Mouse (Mus musculus): ENCODE measurements at regions not wholly inside any gene's neighbourhood (a gene's known extent, or its start where the extent isn't known, plus 50 kb on each side); places are given as distances from the start of the nearest gene placed in this dataset.

DNA sequence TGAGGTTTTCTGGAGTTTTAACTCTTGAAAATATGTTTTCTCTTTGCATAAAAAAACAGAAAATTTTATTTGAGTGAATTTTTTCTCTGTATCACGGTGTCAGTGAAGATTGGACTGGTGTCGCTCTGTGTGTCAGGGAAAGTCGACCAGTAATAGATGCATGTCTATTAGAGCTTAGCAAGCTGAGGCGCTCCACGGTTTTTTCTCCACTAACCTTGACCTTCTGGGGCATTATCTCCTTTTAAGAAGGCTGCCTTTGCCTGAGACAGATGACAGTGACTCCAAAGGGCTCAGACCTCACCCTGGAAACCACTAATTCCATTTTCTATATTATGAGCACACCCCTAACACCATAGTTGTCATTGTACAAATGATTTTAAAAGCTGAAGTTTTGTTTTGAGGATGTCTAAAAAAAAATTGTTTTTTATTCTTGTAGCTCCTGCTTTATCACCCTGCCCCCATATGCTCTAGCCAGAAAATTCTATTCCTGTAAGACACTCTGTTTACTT, 561.8 kb downstream of the Gm43517 start:
- DNase-seq, result no peak

DNA sequence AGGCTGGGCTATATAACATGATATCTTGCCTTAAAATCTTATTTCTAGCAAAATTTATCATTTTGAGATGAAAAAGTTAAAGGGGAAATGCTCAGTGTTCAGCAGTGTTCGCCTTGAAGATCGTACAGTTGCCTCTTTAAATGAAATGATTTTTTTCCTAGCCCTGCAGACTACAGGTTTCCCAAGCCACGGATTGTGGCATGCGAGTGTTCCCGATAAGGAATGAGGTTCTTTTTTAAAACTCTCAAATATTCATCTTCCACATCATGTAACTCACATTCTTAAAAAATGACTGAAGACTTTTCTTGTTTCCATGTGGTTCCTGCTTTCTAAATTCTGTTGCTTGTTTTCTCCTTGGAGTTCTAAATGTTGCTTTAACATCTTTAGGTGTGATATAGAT, 566.0 kb downstream of the Gm43517 start:
- no peak for DNase-seq

DNA sequence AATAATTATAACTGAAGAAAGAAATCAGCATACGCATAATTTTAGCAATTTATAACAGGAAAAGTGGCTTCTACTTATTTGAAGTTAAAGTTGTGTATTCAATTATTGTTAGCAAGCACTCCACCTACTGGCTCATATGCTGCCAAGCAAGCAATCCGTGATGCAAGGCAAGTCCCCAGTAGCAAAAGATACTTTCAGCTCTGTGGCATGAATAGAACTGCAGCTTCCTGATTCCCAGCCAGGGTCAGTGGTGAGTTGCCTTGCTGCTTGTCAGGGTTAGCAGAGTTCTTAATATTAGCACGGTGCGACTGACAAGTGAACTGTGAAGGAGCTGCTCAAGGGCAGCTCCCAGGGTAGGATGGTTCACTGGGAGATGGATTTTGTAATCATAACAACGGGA, 566.8 kb downstream of the Gm43517 start:
- peak in 1 of 2 experiments; percentile 1 for DNase-seq

DNA sequence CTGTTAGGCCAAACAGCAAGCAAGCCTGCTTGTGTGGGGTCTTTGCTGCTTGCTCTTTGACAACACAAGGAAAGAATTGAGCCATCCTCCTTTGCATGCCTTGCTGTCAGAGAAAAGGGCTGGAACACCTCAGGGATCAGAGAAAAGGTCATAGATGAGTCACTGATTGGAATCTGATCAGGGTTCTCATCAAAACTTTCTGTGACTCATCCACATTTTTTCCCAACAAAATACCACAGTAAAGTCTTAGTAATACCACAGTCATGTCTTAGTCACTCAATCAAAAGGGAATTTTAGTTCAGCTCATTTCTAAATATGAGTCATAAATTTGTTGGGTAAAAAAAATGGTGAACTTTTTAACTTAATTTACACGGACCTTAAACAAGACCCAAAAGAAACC, 583.1 kb downstream of the Gm43517 start:
- no peak for DNase-seq

DNA sequence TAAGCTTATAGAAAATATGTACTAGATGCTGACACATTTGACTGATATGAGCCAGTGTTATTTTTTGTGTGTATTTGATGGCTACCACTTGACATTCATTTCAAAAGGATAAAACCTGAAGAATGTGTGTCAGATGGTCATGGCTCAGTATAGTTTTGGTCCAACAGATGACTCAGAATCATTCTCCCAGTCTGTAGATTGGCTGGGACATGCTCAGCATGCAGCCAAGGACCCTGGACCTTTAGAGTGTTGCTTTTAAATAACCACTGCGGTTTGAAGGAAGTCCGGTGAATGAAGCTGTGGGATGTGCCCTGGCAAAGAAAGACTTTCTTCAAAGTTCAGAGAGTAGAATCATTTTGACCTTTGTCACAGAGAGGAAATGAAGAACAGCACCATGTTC, 584.6 kb downstream of the Gm43517 start:
- DNase-seq, result no peak

DNA sequence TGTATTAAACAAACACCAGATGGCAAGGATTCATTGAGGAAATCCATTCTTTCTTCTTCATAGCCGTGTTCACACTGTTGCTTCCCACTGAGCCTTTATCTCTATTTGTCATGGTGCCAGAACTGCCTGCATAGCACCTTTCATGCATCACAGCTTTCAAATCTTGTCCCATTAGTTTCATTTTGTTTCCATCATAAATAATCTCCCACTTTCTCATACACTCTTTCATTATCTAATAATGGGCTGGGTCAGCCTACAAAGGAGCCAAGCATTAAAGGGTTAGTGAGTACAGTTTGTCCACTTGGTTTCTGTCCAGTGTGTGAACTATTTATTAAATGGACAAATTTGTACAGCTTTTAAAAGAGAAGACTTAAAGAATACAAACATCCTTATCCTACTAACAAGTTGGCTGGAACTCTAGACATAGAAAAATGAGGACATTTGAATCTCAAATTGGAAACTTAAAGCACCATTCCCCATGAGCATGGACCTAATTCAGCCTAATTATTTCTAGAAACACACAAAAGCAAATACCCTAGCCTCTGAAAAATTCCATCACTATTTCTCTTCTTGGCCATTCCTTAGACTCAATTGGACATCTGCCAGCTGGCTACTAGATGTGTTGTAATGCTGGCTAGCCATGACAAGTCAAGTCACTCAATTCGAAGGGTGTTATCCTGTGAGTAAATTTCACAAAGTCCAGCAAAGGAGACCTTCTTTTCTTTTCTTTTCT, 589.8 kb downstream of the Gm43517 start:
- no peak for DNase-seq

DNA sequence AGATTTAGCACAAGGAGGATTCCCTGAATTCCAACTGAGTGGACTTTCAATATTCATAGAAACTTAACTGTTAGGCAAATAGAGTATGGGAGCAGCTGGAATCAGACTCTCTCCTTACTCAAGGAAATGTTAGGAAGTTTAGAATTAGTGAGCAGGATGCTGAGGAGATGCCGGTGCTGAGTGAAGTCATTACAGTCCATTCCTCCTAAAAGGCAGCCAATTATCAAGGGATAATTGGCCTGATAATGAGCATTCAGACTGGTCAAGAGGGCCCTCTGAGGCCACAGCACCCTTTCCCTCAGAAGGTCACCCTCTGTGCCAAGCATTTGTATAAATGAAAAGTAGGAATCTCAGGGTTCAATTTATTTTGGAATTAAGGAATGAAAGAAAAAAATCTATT, 590.6 kb downstream of the Gm43517 start:
- DNase-seq, result no peak

DNA sequence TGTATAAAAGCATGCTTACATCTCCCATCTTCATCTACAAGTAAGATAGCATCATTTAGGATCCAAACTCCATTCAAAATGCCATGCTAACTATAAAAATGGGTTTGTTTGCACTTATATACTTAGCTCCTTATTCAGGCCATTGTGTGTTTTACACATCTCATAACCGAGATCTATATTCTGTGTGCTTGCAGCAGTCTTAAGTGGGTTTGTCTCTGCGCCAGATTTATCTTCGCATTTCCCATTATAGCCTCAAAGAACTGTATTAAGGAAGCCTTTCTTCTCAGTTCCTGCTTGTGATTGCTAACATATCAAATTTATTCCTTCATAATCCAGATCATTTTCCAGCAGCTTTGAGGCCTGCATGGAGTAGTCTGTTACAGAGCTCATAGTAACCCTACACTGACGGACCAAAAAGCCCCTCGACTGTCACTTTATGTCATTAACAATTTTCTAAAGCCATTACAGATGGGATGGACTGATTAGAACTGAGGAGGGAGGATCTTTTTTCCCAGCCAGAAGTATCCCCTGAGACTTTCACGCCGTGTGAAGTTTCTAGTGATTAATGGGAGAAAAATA, 607.6 kb downstream of the Gm43517 start:
- no peak for DNase-seq

DNA sequence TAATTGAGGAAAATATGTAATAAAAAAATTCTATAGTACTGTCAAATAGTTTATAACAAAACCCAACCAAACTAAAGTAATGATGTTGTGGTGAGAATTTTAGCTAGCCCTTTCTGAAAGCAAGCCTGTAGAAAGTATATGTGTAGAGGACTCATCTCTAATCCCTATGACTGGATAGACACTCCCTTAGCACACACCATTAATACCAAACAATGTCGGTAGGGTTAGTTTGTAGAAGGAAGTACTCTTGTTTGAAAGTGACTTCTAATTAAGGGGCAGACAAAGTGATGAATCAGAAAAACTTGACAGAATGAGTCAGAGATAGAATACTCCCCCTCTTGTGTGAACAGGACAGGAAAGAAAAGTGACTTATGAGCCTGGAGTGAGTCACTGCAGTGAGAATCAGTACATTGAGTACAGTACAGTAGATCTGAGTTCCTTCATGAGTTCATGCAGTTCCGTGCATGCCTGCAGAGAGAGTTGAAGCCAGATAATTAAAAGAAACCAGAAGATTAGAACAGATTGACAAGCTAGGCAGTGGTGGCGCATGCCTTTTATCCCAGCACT, 610.0 kb downstream of the Prkd1 start:
- DNase-seq, result no peak

DNA sequence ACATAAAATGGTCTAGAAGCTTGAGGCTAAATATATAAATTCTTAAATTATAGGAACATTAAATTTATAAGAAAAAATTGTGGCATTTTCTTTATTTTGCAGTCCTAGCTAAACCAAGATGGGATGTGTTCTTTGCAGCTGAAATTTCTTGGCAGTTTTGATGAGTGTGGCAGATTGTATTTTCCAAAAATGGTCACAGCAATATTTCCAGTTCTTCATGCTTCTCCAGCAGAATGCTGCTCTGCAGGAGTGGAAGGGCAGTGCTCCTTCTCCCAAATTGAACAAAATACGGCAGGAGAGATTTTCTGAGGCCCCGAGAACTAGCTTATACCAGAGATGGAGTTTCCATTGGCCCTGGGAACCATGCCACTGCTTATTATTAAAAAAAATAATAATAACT, 587.6 kb downstream of the Prkd1 start:
- no peak for DNase-seq

DNA sequence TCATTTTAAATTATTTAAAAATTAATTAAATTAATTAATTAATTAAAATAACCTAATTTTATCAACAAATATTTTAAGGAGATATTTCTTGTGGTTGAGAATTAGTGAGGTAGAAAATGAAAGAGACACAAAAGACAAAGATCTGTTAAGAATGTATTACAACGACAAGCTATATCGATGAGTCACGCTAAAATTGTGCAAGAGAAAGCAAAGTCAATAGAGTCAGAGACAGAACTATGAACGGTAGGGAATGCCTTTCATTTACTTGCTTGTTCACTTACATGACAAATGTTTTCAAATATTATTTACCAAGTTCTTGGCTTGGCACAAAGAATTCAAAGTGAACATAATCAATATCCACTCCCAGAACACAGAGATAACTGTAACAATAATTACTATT, 582.5 kb downstream of the Prkd1 start:
- no peak for DNase-seq

DNA sequence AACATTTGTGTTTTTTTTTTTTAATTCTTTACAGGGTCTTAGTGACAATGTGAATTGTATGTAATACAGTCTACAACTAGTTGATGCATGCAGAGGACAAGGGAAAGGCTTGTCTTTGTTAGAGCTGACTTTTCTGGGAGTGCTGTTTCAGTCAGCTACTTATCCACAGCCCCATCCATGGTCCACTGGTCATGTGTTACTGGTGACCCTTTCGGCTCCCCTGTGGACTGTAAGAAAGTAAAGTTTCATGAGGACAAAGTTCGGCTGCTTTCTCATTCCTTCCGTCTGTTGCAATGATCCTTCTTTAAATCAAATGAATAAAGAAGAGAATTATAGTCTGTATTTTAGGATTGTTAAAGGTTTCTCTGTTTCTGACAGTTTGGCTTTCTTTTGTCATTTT, 577.1 kb downstream of the Prkd1 start:
- peak; percentile 14 to 40 for DNase-seq

DNA sequence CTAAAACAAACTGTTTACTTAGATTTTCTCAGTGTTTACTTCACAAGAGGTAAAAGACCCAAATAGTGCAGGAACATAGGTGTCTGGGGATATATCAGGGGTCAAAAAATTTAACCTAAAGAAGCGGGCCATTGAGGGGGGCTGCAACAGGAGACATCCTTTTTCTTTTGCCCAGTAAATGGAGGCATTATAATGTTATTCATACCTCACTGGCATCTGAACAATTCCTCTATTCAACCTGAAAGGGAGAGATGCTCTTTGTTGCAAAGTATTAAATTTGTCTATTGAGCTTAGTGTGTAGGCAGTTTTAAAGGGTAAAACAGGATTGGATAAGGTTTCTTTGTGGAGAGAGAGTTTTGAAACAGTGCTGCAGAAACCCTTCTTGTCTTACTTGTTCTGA, 576.5 kb downstream of the Prkd1 start:
- DNase-seq, result no peak

DNA sequence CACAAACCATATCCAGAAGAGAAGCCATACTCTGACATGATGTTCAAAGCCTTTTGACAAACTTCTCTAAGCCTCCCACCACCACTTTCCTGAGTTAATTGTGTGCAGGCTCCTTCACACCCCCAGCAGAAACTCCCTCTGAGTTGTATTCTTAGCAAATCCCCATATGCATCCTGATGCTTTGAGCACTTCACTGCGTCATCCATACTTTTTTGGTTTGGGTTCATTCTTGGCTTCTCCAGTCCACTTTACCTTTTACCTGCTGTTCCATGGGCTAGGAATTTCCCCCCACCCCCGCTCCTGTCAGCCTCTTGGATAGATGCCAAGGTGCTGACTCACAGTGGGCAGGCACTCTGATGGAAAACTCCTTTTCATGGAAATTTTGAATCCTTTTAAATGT, 575.2 kb downstream of the Prkd1 start:
- peak; percentile 6 to 37 for DNase-seq

DNA sequence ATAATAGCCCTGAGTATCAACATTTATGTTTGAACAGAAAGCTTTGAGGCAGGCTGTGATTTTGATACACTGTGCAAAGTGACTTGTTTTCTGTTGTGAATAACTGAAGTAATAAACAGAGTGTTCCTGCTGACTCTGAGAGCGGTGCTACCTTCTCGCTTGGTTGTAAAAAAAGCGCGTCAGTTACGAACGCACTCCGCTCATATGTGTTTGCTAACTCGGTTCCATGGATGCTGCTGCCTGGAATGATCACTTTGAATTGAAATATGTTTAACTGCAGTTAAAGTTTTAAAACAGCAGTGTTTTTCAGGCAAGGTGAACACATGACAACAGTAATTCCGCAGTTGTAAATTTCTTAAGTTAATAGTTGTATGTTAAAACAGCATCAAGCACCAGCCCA, 567.7 kb downstream of the Prkd1 start:
- DNase-seq, result no peak

DNA sequence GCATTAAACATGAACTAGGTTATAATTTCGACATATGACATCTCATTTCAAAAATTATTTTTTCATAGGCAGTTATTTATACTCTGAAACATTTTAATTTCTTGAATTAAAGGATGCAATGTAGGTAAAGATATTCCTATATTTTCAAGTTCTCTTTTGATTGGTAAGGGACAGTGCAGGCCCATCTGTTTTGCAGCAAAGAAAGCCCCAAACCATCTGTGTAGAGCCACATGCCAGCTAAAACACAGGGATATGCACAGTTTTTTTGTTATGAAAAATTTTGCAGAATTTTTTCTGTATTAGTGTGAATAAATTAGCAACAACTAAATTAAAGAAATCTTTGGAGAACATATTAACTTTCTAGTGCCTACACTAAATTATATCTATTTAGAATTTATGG, 567.3 kb downstream of the Prkd1 start:
- no peak for DNase-seq

DNA sequence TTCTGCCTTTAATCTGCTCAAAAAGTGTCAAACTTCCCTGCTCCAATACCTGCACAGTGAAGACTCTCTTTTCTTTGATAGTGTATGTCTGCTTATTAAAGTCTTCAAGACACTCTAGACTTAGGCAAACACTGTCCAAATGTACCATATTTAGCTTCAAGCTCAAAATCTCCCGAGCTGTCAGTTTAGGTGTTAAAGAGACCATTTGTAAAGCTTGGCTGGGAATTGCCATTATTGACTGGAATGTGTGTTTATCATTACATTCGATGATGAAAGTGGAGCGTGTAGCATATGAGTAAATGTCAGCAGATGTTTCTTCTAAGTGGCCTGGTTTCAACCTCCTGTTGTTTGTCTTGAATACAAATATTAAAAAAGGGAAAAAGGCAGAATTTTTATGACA, 564.4 kb downstream of the Prkd1 start:
- no peak for DNase-seq

DNA sequence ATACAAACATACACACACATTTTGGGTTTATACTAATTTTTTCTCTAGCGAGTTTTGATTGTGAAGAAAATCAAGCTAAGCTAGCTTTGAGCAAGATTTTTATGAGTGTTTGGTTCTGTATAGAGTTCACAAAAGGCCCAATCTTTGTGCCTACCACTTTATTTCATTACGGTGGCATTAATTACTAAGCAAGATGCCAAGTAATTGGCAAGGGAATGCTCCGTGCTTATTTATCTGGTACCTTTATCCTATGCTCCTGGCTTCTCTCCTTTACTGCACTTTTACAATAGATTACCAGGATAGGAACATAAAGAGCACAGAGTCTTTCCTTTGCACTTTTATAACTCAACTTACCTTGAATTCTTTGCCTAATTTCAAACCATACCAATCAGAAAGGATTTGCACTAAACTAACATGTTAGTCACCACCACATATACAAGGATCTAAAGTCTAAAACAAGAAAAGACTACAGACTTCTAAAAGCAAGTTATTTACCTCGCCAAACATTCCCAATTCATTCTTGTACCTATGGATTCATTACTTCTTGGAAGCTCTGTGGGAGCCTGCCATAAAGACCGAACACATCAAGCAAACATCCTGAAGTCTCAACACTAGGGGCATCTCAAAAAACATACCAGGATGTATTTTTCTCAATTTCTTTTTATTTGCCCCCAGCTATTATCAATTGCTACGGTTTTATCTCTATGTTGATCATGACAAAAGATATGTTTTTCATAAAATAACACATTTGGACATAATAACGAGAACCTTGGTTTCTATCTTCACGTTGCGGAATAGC, 537.5 kb downstream of the Prkd1 start:
- DNase-seq, result no peak

DNA sequence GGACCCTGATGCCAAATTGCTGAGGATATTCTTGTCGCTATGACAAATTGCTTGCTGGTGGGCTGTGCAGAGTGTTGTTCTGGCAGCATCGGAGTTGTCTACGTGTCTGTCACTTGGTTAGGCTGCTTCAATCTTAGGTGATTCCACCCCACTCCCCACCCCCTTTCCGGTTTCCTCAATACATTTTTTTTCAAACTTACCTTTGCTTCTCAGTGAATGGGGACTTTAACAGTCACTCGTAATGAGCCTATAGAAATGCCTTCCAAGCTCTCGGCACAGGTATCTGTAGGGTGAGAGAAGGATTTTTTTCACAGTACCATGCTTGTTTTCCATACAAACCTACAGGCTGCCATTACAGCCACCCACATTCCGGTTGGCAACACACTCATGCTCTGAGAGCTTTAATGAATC, 536.8 kb downstream of the Prkd1 start:
- DNase-seq, result no peak

DNA sequence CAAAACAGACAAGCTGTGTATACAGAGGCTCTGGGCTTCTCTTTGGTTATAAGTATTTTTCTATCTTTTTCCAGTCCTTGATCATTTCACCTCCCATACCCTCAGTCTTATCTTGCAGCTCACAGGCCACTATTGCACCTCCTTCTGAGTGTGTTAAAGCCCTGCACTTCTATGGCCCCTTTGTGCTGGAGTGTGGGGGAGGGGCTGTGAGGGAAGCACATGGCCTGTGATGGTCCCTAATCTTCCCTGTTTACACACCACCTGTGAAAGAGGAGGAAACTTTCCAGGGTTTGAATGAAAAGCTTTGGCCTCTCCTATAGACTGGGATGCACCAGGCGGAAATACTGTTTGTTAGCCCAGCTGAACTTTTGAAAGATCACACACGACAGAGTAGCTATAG, 533.0 kb downstream of the Prkd1 start:
- DNase-seq, result no peak

DNA sequence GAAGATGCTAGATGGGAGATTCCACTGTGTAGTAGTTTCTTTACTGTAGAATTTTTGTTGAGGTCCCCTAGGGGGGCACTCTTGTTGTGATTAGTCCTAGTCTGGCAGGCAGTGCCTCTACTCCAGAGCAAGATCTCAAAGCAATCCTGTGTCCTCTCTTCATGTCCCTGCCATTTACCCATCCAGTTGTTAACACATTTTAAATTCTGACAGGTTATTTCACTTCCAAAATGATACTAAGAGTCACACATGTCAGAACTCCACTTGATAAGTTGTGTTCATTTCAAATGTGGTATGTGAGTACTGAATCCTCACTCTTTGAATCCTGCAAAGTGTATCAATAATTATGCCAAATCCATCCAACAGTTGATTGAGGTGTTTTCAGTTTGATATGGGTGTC, 530.6 kb downstream of the Prkd1 start:
- no peak for DNase-seq

DNA sequence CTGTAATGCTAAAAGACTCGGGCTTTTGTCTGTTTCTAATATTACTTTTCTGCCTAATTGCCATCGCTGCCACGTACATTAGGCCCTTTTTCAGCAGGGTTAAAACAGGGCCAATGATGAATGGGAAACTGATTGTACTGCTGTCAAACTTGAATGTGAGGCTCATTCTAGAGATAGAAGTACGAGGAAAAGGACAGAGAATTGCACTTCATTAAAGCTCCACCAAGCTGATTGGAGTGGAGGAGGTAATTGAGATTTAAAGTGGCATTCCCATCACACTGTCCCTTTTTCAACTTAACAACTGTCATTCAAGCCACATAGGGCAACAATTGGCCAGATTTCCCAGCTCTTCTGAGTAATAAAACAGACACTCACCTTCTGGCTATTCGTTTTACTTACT, 526.8 kb downstream of the Prkd1 start:
- no peak for DNase-seq

DNA sequence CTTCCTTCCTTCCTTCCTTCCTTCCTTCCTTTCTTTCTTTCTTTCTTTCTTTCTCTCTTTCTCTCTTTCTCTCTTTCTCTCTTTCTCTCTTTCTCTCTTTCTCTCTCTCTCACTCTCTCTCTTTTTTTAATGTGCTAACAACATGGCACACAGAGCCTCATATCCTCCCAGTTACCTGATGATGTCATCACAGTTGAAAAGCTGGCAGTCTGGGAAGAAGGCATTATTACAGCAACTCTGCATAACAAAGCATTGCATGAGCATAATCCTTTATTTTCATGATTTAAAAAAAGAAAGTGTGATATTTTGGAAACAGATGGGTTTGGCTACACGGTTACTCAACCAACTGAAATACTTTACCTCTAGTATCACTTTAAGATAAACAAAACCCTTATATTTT, 525.9 kb downstream of the Prkd1 start:
- DNase-seq, result no peak

DNA sequence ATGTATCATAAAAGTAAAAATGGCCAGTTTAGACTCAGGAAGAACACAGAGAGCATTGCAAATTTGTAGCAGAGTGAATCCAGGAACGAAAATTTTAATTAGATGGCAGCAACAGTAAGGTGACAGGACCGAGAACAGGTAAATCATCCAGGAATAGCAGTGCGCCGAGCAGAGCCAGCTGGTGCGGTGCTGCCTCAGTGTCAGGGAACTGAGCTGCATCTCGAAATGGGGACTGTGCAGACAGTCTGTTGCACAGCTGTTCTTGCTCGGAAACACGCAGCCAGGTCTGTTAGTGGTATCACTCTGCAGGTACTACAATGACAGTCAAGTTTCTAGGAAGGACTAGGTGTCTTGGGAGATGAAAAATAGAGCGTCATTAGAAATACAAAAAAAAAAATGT, 490.8 kb downstream of the Prkd1 start:
- no peak for DNase-seq
